Mouse (Mus musculus): ENCODE data around the gene Sec1. TPM values are rescaled to one million over a fixed set of nuclear protein-coding genes. Genes with fewer than 3 reads are reported as not detected.

Sec1 gene
- total and polyA plus RNA-seq, 2 experiments from 2014 or later = 0.18 to 0.52 TPM

GRCm38 (mm10) chr7:45709677-45710355 is 15.6 kb upstream of the Sec1 start:
- Histone ChIP-seq H3K9me3 (ENCODE audit: low read length) (no peaks in the 10 kb centered on the region), H3K27ac (ENCODE audit: low read depth, low read length) (peak overlapping the region; percentile 87; the same call in 1 of the 2 replicates), H3K4me2 (ENCODE audit: low read depth) (no peak overlapping the region), H3K27me3 (ENCODE audit: insufficient read depth, low read length) (no peaks in the 10 kb centered on the region), H3K9ac (no peak overlapping the region), H3K4me3 (ENCODE audit: low read depth, low read length) (no peak overlapping the region), H3K36me3 (ENCODE audit: insufficient read depth) (peaks cover 35% of the 10 kb centered on the region), H3K4me1 (ENCODE audit: insufficient read depth) (peaks cover 32% of the 10 kb centered on the region)
- DNase-seq (no peak), ATAC-seq (no peak)
- TF ChIP-seq CTCF (IDR thresholded peaks at IDR 0.05; ENCODE audit: low read depth) = no peak
- 69% methylated on average over 14 of the region's 14 CpGs for WGBS

- Histone ChIP-seq H3K27ac (ENCODE audit: low read depth, low read length) (peak overlapping the region; percentile 87), H3K4me1 (ENCODE audit: insufficient read depth) (peaks cover 27% of the 10 kb centered on the region), H3K9me3 (ENCODE audit: low read length) (no peaks in the 10 kb centered on the region), H3K27me3 (ENCODE audit: insufficient read depth, low read length) (no peaks in the 10 kb centered on the region), H3K4me3 (ENCODE audit: low read depth, low read length) (no peak overlapping the region), H3K36me3 (ENCODE audit: insufficient read depth) (peaks cover 35% of the 10 kb centered on the region), H3K9ac (no peak overlapping the region), H3K4me2 (ENCODE audit: low read depth) (peak overlapping the region; percentile 97)
- TF ChIP-seq CTCF (IDR thresholded peaks at IDR 0.05; ENCODE audit: low read depth) = peak; percentile 5; the same call in 1 of the 2 replicates
- ATAC-seq = no peak
- 37% methylated on average over 6 of the region's 6 CpGs for WGBS
- peak; percentile 70 for DNase-seq
Measured at GRCm38 (mm10) chr7:45709036-45709435, 14.8 kb upstream of the Sec1 start.

DNA sequence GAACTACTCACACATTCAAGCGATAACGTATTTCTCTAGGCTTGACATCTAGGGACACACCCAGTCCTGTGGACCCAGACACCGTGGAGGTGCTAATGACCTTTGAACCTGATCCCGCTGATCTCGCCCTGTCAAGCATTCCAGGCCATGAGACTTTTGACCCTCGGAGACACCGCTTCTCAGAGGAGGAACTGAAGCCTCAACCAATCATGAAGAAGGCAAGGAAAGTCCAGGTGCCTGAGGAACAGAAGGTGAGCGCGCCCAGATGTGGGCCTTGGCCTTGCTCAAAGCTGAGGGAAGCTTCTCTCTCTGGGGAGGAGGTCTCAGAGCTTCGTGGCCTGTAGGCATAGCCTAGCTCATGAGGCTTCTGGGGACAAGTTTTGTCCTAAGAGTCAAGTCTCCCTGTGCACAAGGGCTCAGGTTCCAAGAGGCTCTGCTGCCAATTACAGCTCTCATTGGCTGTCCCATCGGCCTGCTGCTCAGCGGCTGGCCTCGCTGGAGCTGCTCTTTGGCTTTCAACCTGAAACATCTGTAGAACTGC is 14.1 kb upstream of the Sec1 start:
- 63% methylated on average over 13 of the region's 13 CpGs for WGBS
- Histone ChIP-seq H3K27me3 (ENCODE audit: insufficient read depth, low read length) (no peaks in the 10 kb centered on the region), H3K36me3 (ENCODE audit: insufficient read depth) (peaks cover 33% of the 10 kb centered on the region), H3K4me2 (ENCODE audit: low read depth) (peak overlapping the region; percentile 97), H3K9me3 (ENCODE audit: low read length) (no peaks in the 10 kb centered on the region), H3K4me3 (ENCODE audit: low read depth, low read length) (no peak overlapping the region), H3K9ac (no peak overlapping the region), H3K27ac (ENCODE audit: low read depth, low read length) (peak overlapping the region; percentile 87), H3K4me1 (ENCODE audit: insufficient read depth) (peaks cover 32% of the 10 kb centered on the region)
- no peak for TF ChIP-seq CTCF (IDR thresholded peaks at IDR 0.05; ENCODE audit: low read depth)
- DNase-seq (no peak), ATAC-seq (no peak)

DNA sequence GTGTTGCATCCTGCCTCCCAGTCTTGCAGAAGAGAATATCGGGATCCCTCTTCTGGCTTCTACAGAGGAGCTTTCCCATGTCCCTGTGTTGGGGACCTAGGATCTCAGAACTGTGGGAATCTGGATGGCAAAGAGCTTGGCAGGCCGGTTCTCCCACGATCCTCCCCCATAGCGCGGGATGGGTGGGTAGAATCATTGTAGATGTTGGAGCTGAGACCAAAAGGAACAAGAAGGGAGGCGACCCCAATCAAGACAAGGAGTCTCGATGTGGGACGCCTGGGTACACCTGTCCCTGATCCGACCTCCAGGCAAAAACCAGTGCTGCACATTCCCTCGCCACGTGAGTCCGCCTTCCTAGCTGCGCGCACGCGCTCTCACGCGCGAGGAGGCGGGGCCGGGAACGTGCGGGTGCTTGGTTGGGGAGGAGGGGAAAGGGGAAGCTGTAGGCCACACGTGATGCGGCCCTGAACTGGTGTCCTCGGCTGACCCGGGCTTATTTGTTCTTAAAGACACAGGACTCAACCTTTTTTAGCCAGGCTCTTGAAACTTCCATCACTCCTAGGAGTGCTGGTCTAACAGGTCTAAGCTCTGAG is 13.3 kb upstream of the Sec1 start:
- Histone ChIP-seq H3K27me3 (ENCODE audit: insufficient read depth, low read length) (no peaks in the 10 kb centered on the region), H3K9me3 (ENCODE audit: low read length) (no peaks in the 10 kb centered on the region), H3K9ac (peak overlapping the region; percentile 49), H3K4me1 (ENCODE audit: insufficient read depth) (peaks cover 36% of the 10 kb centered on the region), H3K4me2 (ENCODE audit: low read depth) (peak overlapping the region; percentile 97), H3K36me3 (ENCODE audit: insufficient read depth) (peaks cover 25% of the 10 kb centered on the region), H3K27ac (ENCODE audit: low read depth, low read length) (peak overlapping the region; percentile 87), H3K4me3 (ENCODE audit: low read depth, low read length) (peak overlapping the region; percentile 41)
- peak; percentile 28 for ATAC-seq
- no peak for TF ChIP-seq CTCF (IDR thresholded peaks at IDR 0.05; ENCODE audit: low read depth)
- DNase-seq = peak; percentile 94
- under 1% methylated on average over 27 of the region's 27 CpGs for WGBS

DNA sequence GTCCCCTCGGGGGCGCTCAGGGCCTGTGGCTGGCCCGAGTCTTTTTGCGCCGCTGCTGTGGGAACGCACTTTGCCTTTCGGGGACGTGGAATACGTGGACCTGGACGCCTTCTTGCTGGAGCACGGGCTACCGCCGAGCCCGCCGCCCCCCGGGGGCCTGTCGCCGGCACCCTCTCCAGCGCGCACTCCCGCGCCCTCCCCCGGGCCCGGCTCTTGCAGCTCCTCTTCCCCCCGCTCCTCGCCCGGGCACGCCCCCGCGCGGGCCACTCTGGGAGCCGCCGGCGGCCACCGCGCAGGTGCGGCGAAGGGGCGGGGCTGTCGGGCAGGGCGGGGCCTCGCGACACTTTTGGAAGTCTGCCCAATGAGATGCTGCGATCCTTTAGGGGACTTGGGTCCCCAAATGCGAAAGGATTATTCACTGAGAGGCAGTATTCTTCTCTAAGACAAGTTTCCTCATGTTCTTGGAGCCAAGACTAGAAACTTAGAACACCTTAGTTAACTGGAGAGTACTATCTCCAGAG is 12.6 kb upstream of the Sec1 start:
- peaks cover 18% of the 10 kb centered on the region for H3K36me3 ChIP-seq (ENCODE audit: insufficient read depth)
- ATAC-seq (no peak), DNase-seq (peak; percentile 86)
- peak overlapping the region; percentile 87 for H3K27ac ChIP-seq (ENCODE audit: low read depth, low read length)
- H3K4me2 ChIP-seq (ENCODE audit: low read depth) = peak overlapping the region; percentile 97
- no peaks in the 10 kb centered on the region for H3K27me3 ChIP-seq (ENCODE audit: insufficient read depth, low read length)
- no peak for TF ChIP-seq CTCF (IDR thresholded peaks at IDR 0.05; ENCODE audit: low read depth)
- WGBS = 3% methylated on average over 37 of the region's 45 CpGs
- peak overlapping the region; percentile 49 for H3K9ac ChIP-seq
- no peaks in the 10 kb centered on the region for H3K9me3 ChIP-seq (ENCODE audit: low read length)
- peak overlapping the region; percentile 41 for H3K4me3 ChIP-seq (ENCODE audit: low read depth, low read length)
- H3K4me1 ChIP-seq (ENCODE audit: insufficient read depth) = peaks cover 36% of the 10 kb centered on the region

- no peak for TF ChIP-seq CTCF (IDR thresholded peaks at IDR 0.05; ENCODE audit: low read depth)
- Histone ChIP-seq H3K4me3 (ENCODE audit: low read depth, low read length) (peak overlapping the region; percentile 41), H3K36me3 (ENCODE audit: insufficient read depth) (peaks cover 9% of the 10 kb centered on the region), H3K4me2 (ENCODE audit: low read depth) (peak overlapping the region; percentile 97), H3K27me3 (ENCODE audit: insufficient read depth, low read length) (no peaks in the 10 kb centered on the region), H3K9me3 (ENCODE audit: low read length) (no peaks in the 10 kb centered on the region), H3K9ac (peak overlapping the region; percentile 49), H3K27ac (ENCODE audit: low read depth, low read length) (peak overlapping the region; percentile 95), H3K4me1 (ENCODE audit: insufficient read depth) (peaks cover 40% of the 10 kb centered on the region)
- 4% methylated on average over 7 of the region's 7 CpGs for WGBS
- DNase-seq (peak; percentile 28), ATAC-seq (no peak)
Measured at GRCm38 (mm10) chr7:45705873-45706281, 11.7 kb upstream of the Sec1 start.

- H3K4me2 ChIP-seq (ENCODE audit: low read depth) = peak overlapping the region; percentile 97
- no peak for ATAC-seq
- no peaks in the 10 kb centered on the region for H3K9me3 ChIP-seq (ENCODE audit: low read length)
- 1% methylated on average over 21 of the region's 21 CpGs for WGBS
- H3K36me3 ChIP-seq (ENCODE audit: insufficient read depth) = peaks cover 4% of the 10 kb centered on the region; the same call in 1 of the 2 replicates
- peak overlapping the region; percentile 95 for H3K27ac ChIP-seq (ENCODE audit: low read depth, low read length)
- peak overlapping the region; percentile 41 for H3K4me3 ChIP-seq (ENCODE audit: low read depth, low read length)
- TF ChIP-seq CTCF (IDR thresholded peaks at IDR 0.05; ENCODE audit: low read depth) = no peak
- H3K27me3 ChIP-seq (ENCODE audit: insufficient read depth, low read length) = no peaks in the 10 kb centered on the region
- peak overlapping the region; percentile 49 for H3K9ac ChIP-seq
- peaks cover 44% of the 10 kb centered on the region for H3K4me1 ChIP-seq (ENCODE audit: insufficient read depth)
- DNase-seq = no peak
Measured at GRCm38 (mm10) chr7:45705443-45705864, 11.3 kb upstream of the Sec1 start.

Data from forebrain, postnatal 0 days (tissue).